Comparison of ENCODE assay signal across 8 mouse cellular contexts in the genomic region with DNA sequence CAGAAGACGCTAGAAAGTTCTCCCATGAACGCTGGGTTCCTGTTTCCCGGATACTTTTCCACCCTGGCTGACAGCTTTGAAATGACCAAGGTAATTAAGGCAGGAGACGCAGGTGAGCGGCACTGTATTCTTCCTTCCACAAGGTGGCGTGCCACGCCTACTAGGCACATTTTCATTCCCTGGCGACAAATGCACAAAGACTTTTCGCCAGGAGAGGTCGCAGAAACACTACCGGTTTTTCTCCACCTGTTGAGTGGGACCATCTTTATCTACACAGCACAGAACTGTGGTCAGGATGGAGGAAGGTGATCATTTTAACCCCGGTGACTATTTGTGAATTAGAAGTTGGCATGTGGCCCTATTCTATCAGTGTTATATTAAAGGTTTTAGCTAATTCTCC. TPM values are rescaled to one million over a fixed set of nuclear protein-coding genes. Genes with fewer than 3 reads are reported as not detected.
DNase-seq lines count a peak whose midpoint lies in the region; ATAC-seq and TF ChIP-seq lines count a peak whose summit lies in the region.

No protein-coding gene starts in this region.

- H3K27ac ChIP-seq in left cerebral cortex, adult 2 months, result no peak overlapping the region

- H3K4me3 ChIP-seq in left cerebral cortex, adult 2 months, result no peak overlapping the region

- TF ChIP-seq CTCF in left cerebral cortex, adult 2 months (IDR thresholded peaks at IDR 0.05), result no peak; the same call in none of the 2 replicates

- peak; percentile 92 for DNase-seq in R1 (ENCODE audit: low read depth, low spot score)
- DNase-seq in cerebellum, postnatal 14 days, result peak; percentile 91 to 92
- DNase-seq in frontal cortex, postnatal 36 days (ENCODE audit: low spot score in 2 of 2), result peak; percentile 67 to 89
- peak; percentile 89 for DNase-seq in induced T-regulatory cell, adult 2 months (ENCODE audit: low read depth)
- DNase-seq in left cerebral cortex, adult 2 months (ENCODE audit: extremely low spot score in 1 of 2, low spot score in 2 of 2), result peak; percentile 80 to 87
- DNase-seq in right cerebral cortex, postnatal 14 days, result peak; percentile 77
- peak; percentile 75 for DNase-seq in urinary bladder, postnatal 25 days (ENCODE audit: low spot score)

- intact Hi-C loops in left cerebral cortex, adult 2 months (cut with DNase I), result loop anchor here (1.0 to 5.0 kb wide), 3 partner anchors 76 to 192 kb away; a partner anchor contains a TSS

- peak; percentile 99 for ATAC-seq in megakaryocyte progenitor cell, adult 5-6 weeks (replicated peaks; ENCODE audit: poor library complexity)

RNA-seq across cellular contexts. Expression of a gene that starts 15.6 kb away (rescaled TPM):
- 10 to 100 TPM; 13.9 to 14.8 TPM for total RNA-seq in left cerebral cortex, adult 2 months (2021)
- total RNA-seq in megakaryocyte progenitor cell, adult 5-6 weeks (2015), result 35.8 and 40.0 TPM in 2 replicates
- total RNA-seq in megakaryocyte progenitor cell, adult 5-6 weeks (2017), result 51.6 and 52.3 TPM in 2 replicates

RNA-seq across cellular contexts. Expression of a gene that starts 40.9 kb away (rescaled TPM):
- 100 to 1,000 TPM; 181 to 182 TPM for total RNA-seq in left cerebral cortex, adult 2 months (2021)
- total RNA-seq in megakaryocyte progenitor cell, adult 5-6 weeks (2015), result 118 and 141 TPM in 2 replicates
- total RNA-seq in megakaryocyte progenitor cell, adult 5-6 weeks (2017), result 182 and 238 TPM in 2 replicates
